Mouse (Mus musculus) heart, adult 2 months (tissue): ENCODE data around the gene Brip1.

Experiments used
- CTCF ChIP-seq: fragments of 200-600 bp; IDR thresholded peaks from 2 replicates; pipeline ENCODE4 v1.8.1; 2022; ENCODE audit warnings: antibody characterized with exemption, mild to moderate bottlenecking, moderate library complexity
- EP300 ChIP-seq: fragments of 200-500 bp; IDR thresholded peaks from 2 replicates; pipeline ENCODE4 v1.6.1; 2011; ENCODE audit warnings: low read depth, low read length, control low read depth; ENCODE audit not compliant: insufficient read depth
- POLR2A ChIP-seq: fragments of 200-500 bp; IDR thresholded peaks from 2 replicates; pipeline ENCODE4 v1.6.1; 2011; ENCODE audit warnings: mild to moderate bottlenecking, low read depth, low read length, control low read depth; ENCODE audit not compliant: insufficient read depth

GRCm38 (mm10) chr11:86059123-86059522 lies 141.9 kb downstream of the Brip1 start:
- TF ChIP-seq EP300: no peak
- TF ChIP-seq CTCF: no peak
- no peak for TF ChIP-seq POLR2A
